Mouse (Mus musculus) heart, adult 2 months (tissue): ENCODE data around the gene Ssc4d.
A peak's percentile ranks its signal among the peaks of the same experiment; 100 is the strongest.

Experiments
- CTCF ChIP-seq: fragments of 200-600 bp; IDR thresholded peaks from 2 replicates; pipeline ENCODE4 v1.8.1; 2022; ENCODE audit warnings: antibody characterized with exemption, mild to moderate bottlenecking, moderate library complexity
- POLR2A ChIP-seq: fragments of 200-500 bp; IDR thresholded peaks from 2 replicates; pipeline ENCODE4 v1.6.1; 2011; ENCODE audit warnings: mild to moderate bottlenecking, low read depth, low read length, control low read depth; ENCODE audit not compliant: insufficient read depth

- peak; percentile 14; the same call in 1 of the 2 replicates for TF ChIP-seq CTCF
- TF ChIP-seq POLR2A, result no peak
These were observed 8.8 kb downstream of the Ssc4d start for GRCm38 (mm10) chr5:135965501-135965930.
